Mouse (Mus musculus): Measurements from ENCODE around the gene Arsg.

GRCm38 (mm10) chr11:109545700-109546143 is 72.5 kb downstream of the Arsg start:
- TF ChIP-seq CTCF (IDR thresholded peaks at IDR 0.05; ENCODE audit: borderline replicate concordance, control insufficient read depth, extremely low read depth, insufficient read depth, low read length, poor library complexity) = no peak
- TF ChIP-seq POLR2A (IDR thresholded peaks at IDR 0.05; ENCODE audit: control insufficient read depth, extremely low read depth, insufficient read depth, low read length, poor library complexity) = no peak
